Mouse (Mus musculus) MEL (cell line): ENCODE measurements around the gene Slc16a10.

ENCODE experiments used
- CTCF ChIP-seq, 3 experiments: IDR thresholded peaks in 2 of 3; conservative IDR thresholded peaks in 1 of 3; 2 replicates each; pipeline ENCODE4 v1.5.1; 2011 to 2012; ENCODE audit warnings: low read length in 3 of 3, low read depth in 2 of 3, mild to moderate bottlenecking in 2 of 3, improper control_type of control experiment in 1 of 3, inconsistent platforms in 1 of 3, mixed read lengths in 1 of 3, moderate library complexity in 1 of 3; ENCODE audit not compliant: control insufficient read depth in 1 of 3, insufficient read depth in 1 of 3, poor library complexity in 1 of 3, severe bottlenecking in 1 of 3
- ETS1 ChIP-seq: IDR thresholded peaks from 2 replicates; pipeline ENCODE4 v1.6.1; 2012; ENCODE audit warnings: low read depth, mild to moderate bottlenecking, inconsistent platforms, low read length, improper control_type of control experiment, moderate library complexity
- GATA1 ChIP-seq: IDR thresholded peaks from 2 replicates; pipeline ENCODE4 v1.6.1; 2011; ENCODE audit warnings: low read depth, low read length, improper control_type of control experiment
- MAFK ChIP-seq: IDR thresholded peaks from 2 replicates; pipeline ENCODE4 v1.6.1; 2011; ENCODE audit warnings: low read depth, mild to moderate bottlenecking, low read length, improper control_type of control experiment, borderline replicate concordance
- POLR2A ChIP-seq, 2 experiments: IDR thresholded peaks; 2 replicates each; pipeline ENCODE4 v1.6.1; 2011 to 2012; ENCODE audit warnings: low read length in 2 of 2, mild to moderate bottlenecking in 2 of 2, control low read depth in 1 of 2, improper control_type of control experiment in 1 of 2, low read depth in 1 of 2, moderate library complexity in 1 of 2; ENCODE audit not compliant: control insufficient read depth in 1 of 2, insufficient read depth in 1 of 2, poor library complexity in 1 of 2

- no peak for TF ChIP-seq ETS1
- no peak for TF ChIP-seq CTCF (IDR thresholded peaks at IDR 0.05 in 2 of 3, conservative IDR thresholded peaks at IDR 0.05 in 1 of 3; ENCODE audit: control insufficient read depth in 1 of 3, insufficient read depth in 1 of 3, low read depth in 2 of 3, low read length in 3 of 3, poor library complexity in 1 of 3, severe bottlenecking in 1 of 3)
- no peak for TF ChIP-seq GATA1
- no peak for TF ChIP-seq MAFK
- no peak for TF ChIP-seq POLR2A (IDR thresholded peaks at IDR 0.05; ENCODE audit: control insufficient read depth in 1 of 2, insufficient read depth in 1 of 2, low read depth in 1 of 2, low read length in 2 of 2, poor library complexity in 1 of 2)
These were observed 8.4 kb downstream of the Slc16a10 start for GRCm38 (mm10) chr10:40133636-40134035.
